Mouse (Mus musculus): ENCODE data around the gene Trp73. TPM values are rescaled to one million over a fixed set of nuclear protein-coding genes. Genes with fewer than 3 reads are reported as not detected.

Gene Trp73
- polyA plus RNA-seq, 1 experiment: 2.8 TPM

DNA sequence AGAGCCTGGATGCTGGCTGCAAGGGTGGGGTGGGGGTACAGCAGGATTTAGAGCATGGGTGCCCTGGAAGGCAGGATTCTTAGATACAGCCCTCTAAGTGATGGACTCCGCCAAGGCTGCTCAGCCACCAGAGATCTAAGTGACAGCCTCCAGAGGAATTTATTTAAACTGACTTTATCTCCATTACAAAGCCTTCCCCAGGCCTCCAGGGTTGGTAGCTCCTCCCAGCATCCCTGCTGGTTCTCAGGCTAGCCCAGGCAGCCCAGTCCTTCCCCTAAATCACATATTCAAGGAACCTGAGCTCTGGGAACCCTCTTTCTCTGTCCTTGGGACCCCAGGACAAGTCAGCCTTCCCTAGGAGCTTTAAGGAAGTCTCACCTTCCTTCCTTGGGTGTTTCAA lies 58.0 kb downstream of the Trp73 start:
- Histone ChIP-seq H3K36me3 (ENCODE audit: control insufficient read depth, insufficient read depth, low read length, poor library complexity, severe bottlenecking) (no peaks in the 10 kb centered on the region), H3K9ac (ENCODE audit: low read depth, poor library complexity, severe bottlenecking) (peak overlapping the region; percentile 10; the same call in 1 of the 2 replicates), H3K27ac (ENCODE audit: insufficient read depth, low read length) (peak overlapping the region; percentile 72), H3K4me1 (ENCODE audit: control insufficient read depth, insufficient read depth, low read length) (peaks cover 7% of the 10 kb centered on the region), H3K4me3 (ENCODE audit: low read depth, low read length) (peak overlapping the region; percentile 26), H3K9me3 (replicated peaks; ENCODE audit: control insufficient read depth, insufficient read depth, low read length, poor library complexity, severe bottlenecking) (no peaks in the 10 kb centered on the region), H3K27me3 (ENCODE audit: control insufficient read depth, insufficient read depth, low read length, poor library complexity, severe bottlenecking) (no peaks in the 10 kb centered on the region)
- TF ChIP-seq POLR2A (IDR thresholded peaks at IDR 0.05; ENCODE audit: insufficient read depth, low read length) (no peak), CTCF (IDR thresholded peaks at IDR 0.05; ENCODE audit: low read depth, low read length) (no peak), EP300 (IDR thresholded peaks at IDR 0.05; ENCODE audit: insufficient read depth, low read depth, low read length) (peak; percentile 81)

DNA sequence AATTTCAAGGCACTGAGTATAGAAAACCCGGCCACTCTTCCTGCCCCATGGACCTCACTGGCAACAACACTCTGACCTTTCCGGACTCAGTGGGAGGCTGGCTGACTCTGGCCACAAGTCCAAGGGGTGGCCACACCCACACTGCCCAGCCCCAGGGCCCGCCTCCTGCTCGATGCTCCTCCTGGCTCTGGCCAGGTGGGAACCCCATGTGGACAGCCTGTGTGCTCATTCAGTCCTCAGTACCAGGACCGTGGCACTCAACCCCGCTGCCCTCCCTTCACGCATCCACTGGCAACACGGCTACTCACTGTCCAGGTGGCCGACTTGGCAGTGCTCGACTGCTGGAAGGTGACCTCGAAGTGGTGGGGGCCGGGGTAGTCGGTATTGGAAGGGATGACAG lies 59.0 kb downstream of the Trp73 start:
- TF ChIP-seq CTCF (IDR thresholded peaks at IDR 0.05; ENCODE audit: low read depth, low read length) (no peak), POLR2A (IDR thresholded peaks at IDR 0.05; ENCODE audit: insufficient read depth, low read length) (no peak), EP300 (IDR thresholded peaks at IDR 0.05; ENCODE audit: insufficient read depth, low read depth, low read length) (no peak)
- peak overlapping the region; percentile 71 for H3K4me3 ChIP-seq (ENCODE audit: low read depth, low read length)
- peak overlapping the region; percentile 10; the same call in 1 of the 2 replicates for H3K9ac ChIP-seq (ENCODE audit: low read depth, poor library complexity, severe bottlenecking)

DNA sequence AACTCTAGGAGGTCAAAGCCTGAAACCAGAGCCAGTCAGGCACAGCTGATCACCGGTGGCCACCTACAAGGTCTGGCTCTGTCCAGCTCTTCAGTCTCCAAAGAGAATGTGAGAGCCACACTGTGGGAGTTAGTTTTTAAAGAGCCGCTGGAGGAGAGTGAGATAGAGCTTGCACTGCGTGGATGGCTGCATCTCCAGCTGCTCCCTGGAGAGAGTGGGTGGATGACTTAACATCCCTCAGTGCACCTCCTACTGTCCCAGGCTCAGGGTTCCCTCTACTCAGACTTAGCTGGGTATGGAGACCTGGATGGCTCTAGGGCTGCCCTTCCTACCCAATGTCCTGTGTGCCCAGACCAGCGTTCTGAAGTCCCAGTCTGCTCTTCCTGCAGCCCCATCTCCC lies 59.8 kb downstream of the Trp73 start:
- TF ChIP-seq CTCF (IDR thresholded peaks at IDR 0.05; ENCODE audit: low read depth, low read length) (no peak), EP300 (IDR thresholded peaks at IDR 0.05; ENCODE audit: insufficient read depth, low read depth, low read length) (no peak), POLR2A (IDR thresholded peaks at IDR 0.05; ENCODE audit: insufficient read depth, low read length) (no peak)
- Histone ChIP-seq H3K4me1 (ENCODE audit: control insufficient read depth, insufficient read depth, low read length) (peaks cover 7% of the 10 kb centered on the region), H3K27me3 (ENCODE audit: control insufficient read depth, insufficient read depth, low read length, poor library complexity, severe bottlenecking) (no peaks in the 10 kb centered on the region), H3K27ac (ENCODE audit: insufficient read depth, low read length) (no peak overlapping the region), H3K9me3 (replicated peaks; ENCODE audit: control insufficient read depth, insufficient read depth, low read length, poor library complexity, severe bottlenecking) (no peaks in the 10 kb centered on the region), H3K9ac (ENCODE audit: low read depth, poor library complexity, severe bottlenecking) (no peak overlapping the region), H3K4me3 (ENCODE audit: low read depth, low read length) (no peak overlapping the region), H3K36me3 (ENCODE audit: control insufficient read depth, insufficient read depth, low read length, poor library complexity, severe bottlenecking) (no peaks in the 10 kb centered on the region)

More for the DNA sequence above, 59.0 kb downstream of the Trp73 start:
- Histone ChIP-seq H3K27ac (ENCODE audit: insufficient read depth, low read length) (no peak overlapping the region), H3K27me3 (ENCODE audit: control insufficient read depth, insufficient read depth, low read length, poor library complexity, severe bottlenecking) (no peaks in the 10 kb centered on the region), H3K9me3 (replicated peaks; ENCODE audit: control insufficient read depth, insufficient read depth, low read length, poor library complexity, severe bottlenecking) (no peaks in the 10 kb centered on the region), H3K36me3 (ENCODE audit: control insufficient read depth, insufficient read depth, low read length, poor library complexity, severe bottlenecking) (no peaks in the 10 kb centered on the region), H3K4me1 (ENCODE audit: control insufficient read depth, insufficient read depth, low read length) (peaks cover 7% of the 10 kb centered on the region)

DNA sequence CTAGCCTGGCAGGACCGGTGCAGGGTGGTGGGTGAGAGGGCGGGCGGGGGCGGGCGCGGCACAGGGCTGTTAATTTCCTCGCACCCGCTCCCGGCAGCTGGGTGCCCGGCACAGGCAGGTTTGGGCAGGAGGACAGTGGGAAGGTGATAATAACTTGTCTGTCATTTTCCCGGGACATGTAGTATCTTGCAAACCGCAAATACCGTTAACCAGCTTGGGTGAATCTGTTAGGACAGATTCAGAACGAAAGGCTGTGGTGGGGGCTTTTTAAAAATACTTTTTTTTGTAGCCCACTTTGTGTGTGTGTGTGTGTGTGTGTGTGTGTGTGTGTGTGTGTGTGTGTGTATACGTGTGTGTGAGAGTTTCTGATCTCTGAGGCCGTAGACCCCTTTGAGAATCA lies 68.1 kb downstream of the Trp73 start:
- H3K36me3 ChIP-seq (ENCODE audit: control insufficient read depth, insufficient read depth, low read length, poor library complexity, severe bottlenecking): no peaks in the 10 kb centered on the region
- peaks cover 1% of the 10 kb centered on the region; the same call in 1 of the 2 replicates for H3K27me3 ChIP-seq (ENCODE audit: control insufficient read depth, insufficient read depth, low read length, poor library complexity, severe bottlenecking)
- no peaks in the 10 kb centered on the region for H3K4me1 ChIP-seq (ENCODE audit: control insufficient read depth, insufficient read depth, low read length)
- TF ChIP-seq CTCF (IDR thresholded peaks at IDR 0.05; ENCODE audit: low read depth, low read length) (no peak), EP300 (IDR thresholded peaks at IDR 0.05; ENCODE audit: insufficient read depth, low read depth, low read length) (no peak), POLR2A (IDR thresholded peaks at IDR 0.05; ENCODE audit: insufficient read depth, low read length) (no peak)
- no peaks in the 10 kb centered on the region for H3K9me3 ChIP-seq (replicated peaks; ENCODE audit: control insufficient read depth, insufficient read depth, low read length, poor library complexity, severe bottlenecking)
- no peak overlapping the region for H3K4me3 ChIP-seq (ENCODE audit: low read depth, low read length)
- no peak overlapping the region for H3K27ac ChIP-seq (ENCODE audit: insufficient read depth, low read length)
- H3K9ac ChIP-seq (ENCODE audit: low read depth, poor library complexity, severe bottlenecking): no peak overlapping the region

DNA sequence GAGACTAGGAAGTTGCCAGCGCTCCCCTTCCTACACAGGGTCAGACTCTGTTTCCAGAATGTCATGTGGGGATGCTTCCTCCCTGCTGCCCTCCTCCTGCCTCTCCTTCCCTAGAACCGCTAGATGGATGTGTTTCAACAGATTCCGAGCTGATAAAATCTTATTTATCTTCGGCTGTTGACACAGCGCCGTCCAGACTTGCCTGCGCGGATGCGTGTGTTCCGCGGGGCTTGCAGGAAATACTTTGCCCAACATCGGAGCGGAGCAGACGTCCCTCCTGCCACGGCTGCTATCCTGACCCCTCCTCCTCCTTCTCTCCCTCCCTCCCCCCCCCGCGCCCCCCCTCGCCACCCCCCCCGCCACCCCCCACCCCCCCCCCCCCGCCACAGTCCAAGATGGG lies 68.5 kb downstream of the Trp73 start:
- Histone ChIP-seq H3K9ac (ENCODE audit: low read depth, poor library complexity, severe bottlenecking) (no peak overlapping the region), H3K27me3 (ENCODE audit: control insufficient read depth, insufficient read depth, low read length, poor library complexity, severe bottlenecking) (peaks cover 1% of the 10 kb centered on the region; the same call in 1 of the 2 replicates), H3K4me1 (ENCODE audit: control insufficient read depth, insufficient read depth, low read length) (no peaks in the 10 kb centered on the region), H3K36me3 (ENCODE audit: control insufficient read depth, insufficient read depth, low read length, poor library complexity, severe bottlenecking) (no peaks in the 10 kb centered on the region), H3K9me3 (replicated peaks; ENCODE audit: control insufficient read depth, insufficient read depth, low read length, poor library complexity, severe bottlenecking) (no peaks in the 10 kb centered on the region), H3K4me3 (ENCODE audit: low read depth, low read length) (peak overlapping the region; percentile 40; the same call in 1 of the 2 replicates), H3K27ac (ENCODE audit: insufficient read depth, low read length) (no peak overlapping the region)
- TF ChIP-seq CTCF (IDR thresholded peaks at IDR 0.05; ENCODE audit: low read depth, low read length) (no peak), POLR2A (IDR thresholded peaks at IDR 0.05; ENCODE audit: insufficient read depth, low read length) (no peak), EP300 (IDR thresholded peaks at IDR 0.05; ENCODE audit: insufficient read depth, low read depth, low read length) (no peak)

DNA sequence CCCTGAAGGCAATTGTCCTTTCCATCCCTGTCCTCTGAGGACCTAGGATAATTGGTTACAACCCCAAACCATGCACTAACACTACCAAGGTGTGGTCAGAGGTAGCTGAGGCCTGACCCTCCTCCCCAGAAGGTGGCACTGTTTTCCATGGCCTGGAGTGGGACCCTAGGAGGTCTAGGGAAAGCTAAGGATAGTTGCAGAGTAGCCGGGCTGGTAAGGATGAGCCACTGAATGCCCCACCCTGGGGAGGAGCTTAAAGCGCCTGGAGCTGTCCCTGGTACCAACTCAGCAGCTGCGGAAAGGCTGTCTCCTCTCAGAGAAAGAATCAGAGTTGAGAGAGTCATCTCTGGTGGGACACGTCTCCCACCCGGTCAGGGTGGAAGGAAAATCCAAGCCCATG lies 69.1 kb downstream of the Trp73 start:
- no peak overlapping the region for H3K9ac ChIP-seq (ENCODE audit: low read depth, poor library complexity, severe bottlenecking)
- H3K36me3 ChIP-seq (ENCODE audit: control insufficient read depth, insufficient read depth, low read length, poor library complexity, severe bottlenecking): no peaks in the 10 kb centered on the region
- peaks cover 1% of the 10 kb centered on the region; the same call in 1 of the 2 replicates for H3K27me3 ChIP-seq (ENCODE audit: control insufficient read depth, insufficient read depth, low read length, poor library complexity, severe bottlenecking)
- H3K27ac ChIP-seq (ENCODE audit: insufficient read depth, low read length): no peak overlapping the region
- peak; percentile 81 for TF ChIP-seq CTCF (IDR thresholded peaks at IDR 0.05; ENCODE audit: low read depth, low read length)
- no peak for TF ChIP-seq POLR2A (IDR thresholded peaks at IDR 0.05; ENCODE audit: insufficient read depth, low read length)
- peak; percentile 18; the same call in 1 of the 2 replicates for TF ChIP-seq EP300 (IDR thresholded peaks at IDR 0.05; ENCODE audit: insufficient read depth, low read depth, low read length)
- H3K9me3 ChIP-seq (replicated peaks; ENCODE audit: control insufficient read depth, insufficient read depth, low read length, poor library complexity, severe bottlenecking): no peaks in the 10 kb centered on the region
- no peaks in the 10 kb centered on the region for H3K4me1 ChIP-seq (ENCODE audit: control insufficient read depth, insufficient read depth, low read length)
- H3K4me3 ChIP-seq (ENCODE audit: low read depth, low read length): no peak overlapping the region

Data from ES-Bruce4 (cell line).